Mouse (Mus musculus): ENCODE measurements around the gene Fgfr3. TPM values are rescaled to one million over a fixed set of nuclear protein-coding genes. Genes with fewer than 3 reads are reported as not detected.

The Fgfr3 gene
- polyA plus RNA-seq, 1 experiment, result 2.7 TPM

- no peak for TF ChIP-seq MYOG (IDR thresholded peaks at IDR 0.05; ENCODE audit: control insufficient read depth in 1 of 3, insufficient read depth in 1 of 3, insufficient read length in 2 of 3, low read depth in 2 of 3)
- no peak for TF ChIP-seq POLR2AphosphoS2 (IDR thresholded peaks at IDR 0.05; ENCODE audit: insufficient read length, low read depth)
- no peak for TF ChIP-seq USF1 (IDR thresholded peaks at IDR 0.05; ENCODE audit: low read depth)
- TF ChIP-seq MYOD1 (IDR thresholded peaks at IDR 0.05; ENCODE audit: control insufficient read depth in 1 of 3, insufficient read length in 2 of 3, low read depth in 2 of 3), result no peak
- TF ChIP-seq TCF3 (IDR thresholded peaks at IDR 0.05; ENCODE audit: insufficient read length, low read depth), result no peak
- no peak for TF ChIP-seq SRF (IDR thresholded peaks at IDR 0.05; ENCODE audit: control insufficient read depth, insufficient read length, low read depth)
- no peak for TF ChIP-seq MAX (IDR thresholded peaks at IDR 0.05; ENCODE audit: low read depth)
- TF ChIP-seq E2F4 (IDR thresholded peaks at IDR 0.05; ENCODE audit: insufficient read depth), result no peak
- no peak for TF ChIP-seq POLR2A (IDR thresholded peaks at IDR 0.05; ENCODE audit: insufficient read length, low read depth)
- no peak for TF ChIP-seq REST (IDR thresholded peaks at IDR 0.05; ENCODE audit: insufficient read depth, insufficient read length)
- TF ChIP-seq TCF12 (IDR thresholded peaks at IDR 0.05; ENCODE audit: insufficient read depth, poor library complexity, severe bottlenecking), result no peak
- Histone ChIP-seq H3K36me3 (ENCODE audit: control insufficient read depth, insufficient read depth) (no peaks in the 10 kb centered on the region), H3K27me3 (ENCODE audit: control insufficient read depth, insufficient read depth, insufficient read length) (no peaks in the 10 kb centered on the region), H3K4me2 (ENCODE audit: low read depth) (no peak overlapping the region), H3K4me3 (no peak overlapping the region), H3K79me2 (ENCODE audit: control insufficient read depth, insufficient read depth) (no peaks in the 10 kb centered on the region), H3ac (ENCODE audit: control insufficient read depth, insufficient read length) (no peak overlapping the region)
Measured at GRCm38 (mm10) chr5:33736230-33736629, 14.8 kb downstream of the Fgfr3 start.

GRCm38 (mm10) chr5:33737903-33738321 lies 16.4 kb downstream of the Fgfr3 start:
- Histone ChIP-seq H3ac (ENCODE audit: control insufficient read depth, insufficient read length) (no peak overlapping the region), H3K4me2 (ENCODE audit: low read depth) (no peak overlapping the region), H3K79me2 (ENCODE audit: control insufficient read depth, insufficient read depth) (no peaks in the 10 kb centered on the region), H3K4me3 (no peak overlapping the region), H3K36me3 (ENCODE audit: control insufficient read depth, insufficient read depth) (no peaks in the 10 kb centered on the region), H3K27me3 (ENCODE audit: control insufficient read depth, insufficient read depth, insufficient read length) (no peaks in the 10 kb centered on the region)
- no peak for TF ChIP-seq TCF12 (IDR thresholded peaks at IDR 0.05; ENCODE audit: insufficient read depth, poor library complexity, severe bottlenecking)
- no peak for TF ChIP-seq MYOG (IDR thresholded peaks at IDR 0.05; ENCODE audit: control insufficient read depth in 1 of 3, insufficient read depth in 1 of 3, insufficient read length in 2 of 3, low read depth in 2 of 3)
- TF ChIP-seq USF1 (IDR thresholded peaks at IDR 0.05; ENCODE audit: low read depth), result no peak
- TF ChIP-seq CEBPB (IDR thresholded peaks at IDR 0.05; ENCODE audit: insufficient read depth, poor library complexity, severe bottlenecking), result no peak
- TF ChIP-seq POLR2A (IDR thresholded peaks at IDR 0.05; ENCODE audit: insufficient read length, low read depth), result no peak
- TF ChIP-seq E2F4 (IDR thresholded peaks at IDR 0.05; ENCODE audit: insufficient read depth), result no peak
- TF ChIP-seq SRF (IDR thresholded peaks at IDR 0.05; ENCODE audit: control insufficient read depth, insufficient read length, low read depth), result no peak
- TF ChIP-seq POLR2AphosphoS2 (IDR thresholded peaks at IDR 0.05; ENCODE audit: insufficient read length, low read depth), result no peak

- TF ChIP-seq POLR2AphosphoS2 (IDR thresholded peaks at IDR 0.05; ENCODE audit: insufficient read length, low read depth) (no peak), MYOD1 (IDR thresholded peaks at IDR 0.05; ENCODE audit: control insufficient read depth in 1 of 3, insufficient read length in 2 of 3, low read depth in 2 of 3) (peak in 1 of 3 experiments; percentile 22)
- Histone ChIP-seq H3K27me3 (ENCODE audit: control insufficient read depth, insufficient read depth, insufficient read length) (no peaks in the 10 kb centered on the region), H3K79me2 (ENCODE audit: control insufficient read depth, insufficient read depth) (no peaks in the 10 kb centered on the region), H3K4me3 (no peak overlapping the region), H3K36me3 (ENCODE audit: control insufficient read depth, insufficient read depth) (no peaks in the 10 kb centered on the region), H3ac (ENCODE audit: control insufficient read depth, insufficient read length) (no peak overlapping the region), H3K4me2 (ENCODE audit: low read depth) (no peak overlapping the region)
Measured at GRCm38 (mm10) chr5:33738341-33738740, 16.9 kb downstream of the Fgfr3 start.

- Histone ChIP-seq H3ac (ENCODE audit: control insufficient read depth, insufficient read length) (no peak overlapping the region), H3K27me3 (ENCODE audit: control insufficient read depth, insufficient read depth, insufficient read length) (no peaks in the 10 kb centered on the region), H3K4me3 (no peak overlapping the region), H3K36me3 (ENCODE audit: control insufficient read depth, insufficient read depth) (peaks cover under 1% of the 10 kb centered on the region), H3K4me2 (ENCODE audit: low read depth) (no peak overlapping the region), H3K79me2 (ENCODE audit: control insufficient read depth, insufficient read depth) (no peaks in the 10 kb centered on the region)
- TF ChIP-seq POLR2AphosphoS2 (IDR thresholded peaks at IDR 0.05; ENCODE audit: insufficient read length, low read depth), result no peak
- no peak for TF ChIP-seq MAX (IDR thresholded peaks at IDR 0.05; ENCODE audit: low read depth)
- no peak for TF ChIP-seq TCF3 (IDR thresholded peaks at IDR 0.05; ENCODE audit: insufficient read length, low read depth)
- no peak for TF ChIP-seq MYOD1 (IDR thresholded peaks at IDR 0.05; ENCODE audit: control insufficient read depth in 1 of 3, insufficient read length in 2 of 3, low read depth in 2 of 3)
- no peak for TF ChIP-seq POLR2A (IDR thresholded peaks at IDR 0.05; ENCODE audit: insufficient read length, low read depth)
- no peak for TF ChIP-seq MYOG (IDR thresholded peaks at IDR 0.05; ENCODE audit: control insufficient read depth in 1 of 3, insufficient read depth in 1 of 3, insufficient read length in 2 of 3, low read depth in 2 of 3)
- no peak for TF ChIP-seq USF1 (IDR thresholded peaks at IDR 0.05; ENCODE audit: low read depth)
- TF ChIP-seq E2F4 (IDR thresholded peaks at IDR 0.05; ENCODE audit: insufficient read depth), result no peak
- no peak for TF ChIP-seq SRF (IDR thresholded peaks at IDR 0.05; ENCODE audit: control insufficient read depth, insufficient read length, low read depth)
- no peak for TF ChIP-seq REST (IDR thresholded peaks at IDR 0.05; ENCODE audit: insufficient read depth, insufficient read length)
- TF ChIP-seq CEBPB (IDR thresholded peaks at IDR 0.05; ENCODE audit: insufficient read depth, poor library complexity, severe bottlenecking), result no peak
- no peak for TF ChIP-seq TCF12 (IDR thresholded peaks at IDR 0.05; ENCODE audit: insufficient read depth, poor library complexity, severe bottlenecking)
Measured at GRCm38 (mm10) chr5:33740548-33740947, 19.1 kb downstream of the Fgfr3 start.

GRCm38 (mm10) chr5:33743481-33743880 lies 22.0 kb downstream of the Fgfr3 start:
- H3ac ChIP-seq (ENCODE audit: control insufficient read depth, insufficient read length), result no peak overlapping the region
- H3K4me3 ChIP-seq, result no peak overlapping the region
- no peaks in the 10 kb centered on the region for H3K79me2 ChIP-seq (ENCODE audit: control insufficient read depth, insufficient read depth)
- H3K4me2 ChIP-seq (ENCODE audit: low read depth), result no peak overlapping the region
- peaks cover 25% of the 10 kb centered on the region for H3K36me3 ChIP-seq (ENCODE audit: control insufficient read depth, insufficient read depth)
- no peaks in the 10 kb centered on the region for H3K27me3 ChIP-seq (ENCODE audit: control insufficient read depth, insufficient read depth, insufficient read length)
- TF ChIP-seq USF1 (IDR thresholded peaks at IDR 0.05; ENCODE audit: low read depth) (no peak), REST (IDR thresholded peaks at IDR 0.05; ENCODE audit: insufficient read depth, insufficient read length) (no peak), POLR2A (IDR thresholded peaks at IDR 0.05; ENCODE audit: insufficient read length, low read depth) (no peak), MAX (IDR thresholded peaks at IDR 0.05; ENCODE audit: low read depth) (no peak), MYOD1 (IDR thresholded peaks at IDR 0.05; ENCODE audit: control insufficient read depth in 1 of 3, insufficient read length in 2 of 3, low read depth in 2 of 3) (no peak), E2F4 (IDR thresholded peaks at IDR 0.05; ENCODE audit: insufficient read depth) (no peak), TCF3 (IDR thresholded peaks at IDR 0.05; ENCODE audit: insufficient read length, low read depth) (no peak), TCF12 (IDR thresholded peaks at IDR 0.05; ENCODE audit: insufficient read depth, poor library complexity, severe bottlenecking) (no peak), CEBPB (IDR thresholded peaks at IDR 0.05; ENCODE audit: insufficient read depth, poor library complexity, severe bottlenecking) (no peak), MYOG (IDR thresholded peaks at IDR 0.05; ENCODE audit: control insufficient read depth in 1 of 3, insufficient read depth in 1 of 3, insufficient read length in 2 of 3, low read depth in 2 of 3) (no peak), SRF (IDR thresholded peaks at IDR 0.05; ENCODE audit: control insufficient read depth, insufficient read length, low read depth) (no peak), POLR2AphosphoS2 (IDR thresholded peaks at IDR 0.05; ENCODE audit: insufficient read length, low read depth) (no peak)

All from myocyte (in vitro differentiated cells).